Mouse (Mus musculus) cortical plate, adult 2 months (tissue): ENCODE measurements around the gene Hoxa2.

ENCODE experiments used
- CTCF ChIP-seq: fragments of 200-500 bp; IDR thresholded peaks from 2 replicates; pipeline ENCODE4 v1.5.1; 2011; ENCODE audit warnings: mild to moderate bottlenecking, control low read depth, low read length; ENCODE audit not compliant: insufficient read depth; ENCODE audit errors: extremely low read depth
- POLR2A ChIP-seq: fragments of 200-500 bp; IDR thresholded peaks from 2 replicates; pipeline ENCODE4 v1.6.1; 2011; ENCODE audit warnings: mild to moderate bottlenecking, low read length, control low read depth; ENCODE audit not compliant: insufficient read depth; ENCODE audit errors: extremely low read depth

GRCm38 (mm10) chr6:52171938-52172337 is 7.3 kb upstream of the Hoxa2 start:
- TF ChIP-seq CTCF (no peak), POLR2A (no peak)
